Comparison of ENCODE assay signal across 8 mouse cellular contexts in genomic region chr3:109027515-109027987, GRCm38 (mm10). TPM values are rescaled to one million over a fixed set of nuclear protein-coding genes. Genes with fewer than 3 reads are reported as not detected.
A peak's percentile ranks its signal among the peaks of the same experiment; 100 is the strongest.
DNase-seq lines count a peak whose midpoint lies in the region; ATAC-seq and TF ChIP-seq lines count a peak whose summit lies in the region.

Gene Fam102b, minus strand, starts transcription at chr3:109027607.

- peak; percentile 37 for DNase-seq in Patski (ENCODE audit: low read depth, low spot score)
- peak; percentile 83 for DNase-seq in cerebellum, adult 9-11 months
- DNase-seq in frontal cortex, adult 2 months (ENCODE audit: extremely low spot score in 1 of 2, low spot score in 1 of 2), result peak; percentile 55 to 87
- peak; percentile 86 for DNase-seq in hindbrain, embryonic 10.5 days (ENCODE audit: low spot score)
- DNase-seq in layer of hippocampus, postnatal 25 days (ENCODE audit: extremely low spot score in 1 of 2, low spot score in 1 of 2), result peak; percentile 87 to 88
- peak; percentile 90 for DNase-seq in lung, postnatal 14 days
- peak; percentile 93 for DNase-seq in ovary, postnatal 36 days (ENCODE audit: low spot score)
- peak; percentile 95 for DNase-seq in thymus, postnatal 14 days

- no peaks in the 10 kb centered on the region for H3K9me3 ChIP-seq in hindbrain, embryonic 10.5 days

- H3K27me3 ChIP-seq in Patski, result no peaks in the 10 kb centered on the region
- H3K27me3 ChIP-seq in hindbrain, embryonic 10.5 days (ENCODE audit: insufficient read depth, poor library complexity, severe bottlenecking), result no peaks in the 10 kb centered on the region; the same call in 1 of the 2 replicates

- under 1% methylated on average over 54 of the region's 54 CpGs for WGBS in hindbrain, embryonic 10.5 days

- no peaks in the 10 kb centered on the region for H3K36me3 ChIP-seq in hindbrain, embryonic 10.5 days

- peak; percentile 100 for TF ChIP-seq CTCF in Patski (IDR thresholded peaks at IDR 0.05)

- in situ Hi-C loops in Patski (cut with MboI; ENCODE audit: low pct_unique_long_range_greater_than_20kb), result loop anchor here (5.0 to 10.0 kb wide), 2 partner anchors 35 to 467 kb away; no protein-coding TSS in a partner anchor

- H3K4me3 ChIP-seq in hindbrain, embryonic 10.5 days, result peak within 1 kb of the TSS; percentile 68

- ATAC-seq in Patski, result peak; percentile 93

- POLR2A ChIA-PET in Patski (lab: Charles Lee), result interaction anchor here (0.6 to 1.8 kb wide), 6 partner anchors 10 to 116 kb away, joined by 3 to 10 read pairs (median 4); partner anchors contain the start of gene Prpf38b

- H3K27ac ChIP-seq in hindbrain, embryonic 10.5 days, result peak within 1 kb of the TSS; percentile 88

- CTCF ChIA-PET in Patski (lab: Charles Lee), result interaction anchor here (0.7 to 7.2 kb wide), 30 partner anchors 8 to 461 kb away, joined by 3 to 85 read pairs (median 5); partner anchors contain the start of gene Prpf38b

- peaks cover 39% of the 10 kb centered on the region; the same call in 1 of the 2 replicates for H3K4me1 ChIP-seq in hindbrain, embryonic 10.5 days (replicated peaks)

RNA-seq across cellular contexts. Expression of gene Fam102b, which starts in this region (rescaled TPM):
- 30.5 TPM for polyA plus RNA-seq in Patski (2021)
- polyA plus RNA-seq in frontal cortex, adult 2 months (2012; rRNA removed), result 33.7 and 38.4 TPM in 2 replicates
- 5.3 TPM in 2 replicates for polyA plus RNA-seq in hindbrain, embryonic 10.5 days (2016; fragmentation: Nextera tagmentation; extraction: Ambion mirVana)
- total RNA-seq in layer of hippocampus, postnatal 25 days (2021), result 10 to 100 TPM; 28.7 to 29.2 TPM

Comparison
In these comparisons a context has a peak if more than half of its experiments do, and no peak if none do; other contexts are left out.
1. Peak in every context shown above with its lines: DNase-seq, ATAC-seq, H3K4me3 ChIP-seq and H3K27ac ChIP-seq.
2. DNase-seq: peak in every context shown above with its lines; median percentile 95 in thymus, postnatal 14 days; 93 in ovary, postnatal 36 days; 90 in lung, postnatal 14 days; 88 in layer of hippocampus, postnatal 25 days; 86 in hindbrain, embryonic 10.5 days; 83 in cerebellum, adult 9-11 months; 71 in frontal cortex, adult 2 months; 37 in Patski.